Mouse (Mus musculus): ENCODE measurements around the gene Cib1. TPM values are rescaled to one million over a fixed set of nuclear protein-coding genes. Genes with fewer than 3 reads are reported as not detected.

Gene Cib1
- polyA plus RNA-seq, 1 experiment from 2014 or later = 42.6 TPM

- no peak overlapping the region for H3K9ac ChIP-seq (ENCODE audit: low read depth, low read length)
- no peaks in the 10 kb centered on the region for H3K36me3 ChIP-seq (ENCODE audit: control insufficient read depth, insufficient read depth, low read length)
- no peaks in the 10 kb centered on the region for H3K9me3 ChIP-seq (ENCODE audit: control insufficient read depth, low read length)
- H3K4me1 ChIP-seq (ENCODE audit: control insufficient read depth, insufficient read depth, low read depth, low read length) = peaks cover 22% of the 10 kb centered on the region
- H3K27ac ChIP-seq (ENCODE audit: low read depth, low read length) = no peak overlapping the region
- 52% methylated on average over 4 of the region's 4 CpGs for WGBS
- no peak for ATAC-seq
- H3K4me2 ChIP-seq (ENCODE audit: low read length) = no peak overlapping the region
- no peaks in the 10 kb centered on the region for H3K27me3 ChIP-seq (replicated peaks; ENCODE audit: control insufficient read depth, insufficient read depth, low read length)
- no peak overlapping the region for H3K4me3 ChIP-seq (ENCODE audit: low read length)
These were observed 48.1 kb downstream of the Cib1 start for GRCm38 (mm10) chr7:80184551-80184950.

- no peak for ATAC-seq
- Histone ChIP-seq H3K27ac (ENCODE audit: low read depth, low read length) (no peak overlapping the region), H3K9ac (ENCODE audit: low read depth, low read length) (no peak overlapping the region), H3K27me3 (replicated peaks; ENCODE audit: control insufficient read depth, insufficient read depth, low read length) (no peaks in the 10 kb centered on the region), H3K4me2 (ENCODE audit: low read length) (no peak overlapping the region), H3K36me3 (ENCODE audit: control insufficient read depth, insufficient read depth, low read length) (no peaks in the 10 kb centered on the region), H3K4me3 (ENCODE audit: low read length) (no peak overlapping the region), H3K4me1 (ENCODE audit: control insufficient read depth, insufficient read depth, low read depth, low read length) (peaks cover 19% of the 10 kb centered on the region), H3K9me3 (ENCODE audit: control insufficient read depth, low read length) (no peaks in the 10 kb centered on the region)
- WGBS = 55% methylated on average over 5 of the region's 5 CpGs
These were observed 48.6 kb downstream of the Cib1 start for GRCm38 (mm10) chr7:80183969-80184368.

DNA sequence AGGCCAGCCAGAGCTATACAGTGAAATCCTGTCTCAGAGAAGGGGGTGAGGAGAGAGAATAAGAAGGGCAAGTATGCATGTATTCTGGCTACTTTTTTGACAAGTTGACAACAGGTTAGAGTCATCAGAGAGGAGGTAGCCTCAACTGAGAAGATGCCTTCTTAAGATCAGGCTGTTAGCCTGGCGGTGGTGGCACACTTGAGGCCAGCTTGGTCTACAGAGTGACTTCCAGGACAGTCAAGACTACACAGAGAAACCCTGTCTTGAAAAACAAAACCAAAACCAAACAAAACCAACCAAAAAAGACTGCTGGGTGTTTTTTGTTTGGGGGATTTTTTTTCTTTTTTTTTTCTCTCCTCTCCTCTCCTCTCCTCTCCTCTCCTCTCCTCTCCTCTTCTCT is 49.1 kb downstream of the Cib1 start:
- 82% methylated on average over 1 of the region's 1 CpGs for WGBS
- ATAC-seq = no peak
- Histone ChIP-seq H3K9me3 (ENCODE audit: control insufficient read depth, low read length) (no peaks in the 10 kb centered on the region), H3K36me3 (ENCODE audit: control insufficient read depth, insufficient read depth, low read length) (no peaks in the 10 kb centered on the region), H3K9ac (ENCODE audit: low read depth, low read length) (no peak overlapping the region), H3K4me3 (ENCODE audit: low read length) (no peak overlapping the region), H3K27ac (ENCODE audit: low read depth, low read length) (no peak overlapping the region), H3K4me2 (ENCODE audit: low read length) (no peak overlapping the region), H3K4me1 (ENCODE audit: control insufficient read depth, insufficient read depth, low read depth, low read length) (peaks cover 14% of the 10 kb centered on the region), H3K27me3 (replicated peaks; ENCODE audit: control insufficient read depth, insufficient read depth, low read length) (no peaks in the 10 kb centered on the region)

- Histone ChIP-seq H3K4me3 (ENCODE audit: low read length) (no peak overlapping the region), H3K4me1 (ENCODE audit: control insufficient read depth, insufficient read depth, low read depth, low read length) (peaks cover 6% of the 10 kb centered on the region), H3K27me3 (replicated peaks; ENCODE audit: control insufficient read depth, insufficient read depth, low read length) (no peaks in the 10 kb centered on the region), H3K36me3 (ENCODE audit: control insufficient read depth, insufficient read depth, low read length) (no peaks in the 10 kb centered on the region), H3K4me2 (ENCODE audit: low read length) (no peak overlapping the region), H3K9me3 (ENCODE audit: control insufficient read depth, low read length) (0 out of 2 replicates have a peak, but pooled peaks cover 1% of the 10 kb centered on the region), H3K27ac (ENCODE audit: low read depth, low read length) (no peak overlapping the region), H3K9ac (ENCODE audit: low read depth, low read length) (no peak overlapping the region)
- no peak for ATAC-seq
These were observed 50.5 kb downstream of the Cib1 start for GRCm38 (mm10) chr7:80182139-80182538.

GRCm38 (mm10) chr7:80181078-80181477 is 51.5 kb downstream of the Cib1 start:
- H3K9me3 ChIP-seq (ENCODE audit: control insufficient read depth, low read length) = 0 out of 2 replicates have a peak, but pooled peaks cover 2% of the 10 kb centered on the region
- WGBS = 79% methylated on average over 2 of the region's 2 CpGs
- H3K4me1 ChIP-seq (ENCODE audit: control insufficient read depth, insufficient read depth, low read depth, low read length) = peaks cover 2% of the 10 kb centered on the region; the same call in 1 of the 2 replicates
- no peak for ATAC-seq
- H3K27ac ChIP-seq (ENCODE audit: low read depth, low read length) = no peak overlapping the region
- no peak overlapping the region for H3K9ac ChIP-seq (ENCODE audit: low read depth, low read length)
- no peak overlapping the region for H3K4me3 ChIP-seq (ENCODE audit: low read length)
- no peak overlapping the region for H3K4me2 ChIP-seq (ENCODE audit: low read length)
- no peaks in the 10 kb centered on the region for H3K36me3 ChIP-seq (ENCODE audit: control insufficient read depth, insufficient read depth, low read length)
- H3K27me3 ChIP-seq (replicated peaks; ENCODE audit: control insufficient read depth, insufficient read depth, low read length) = no peaks in the 10 kb centered on the region

GRCm38 (mm10) chr7:80180202-80180601 is 52.4 kb downstream of the Cib1 start:
- no peaks in the 10 kb centered on the region for H3K27me3 ChIP-seq (replicated peaks; ENCODE audit: control insufficient read depth, insufficient read depth, low read length)
- 0 out of 2 replicates have a peak, but pooled peaks cover 2% of the 10 kb centered on the region for H3K9me3 ChIP-seq (ENCODE audit: control insufficient read depth, low read length)
- H3K27ac ChIP-seq (ENCODE audit: low read depth, low read length) = no peak overlapping the region
- H3K4me2 ChIP-seq (ENCODE audit: low read length) = no peak overlapping the region
- no peak overlapping the region for H3K4me3 ChIP-seq (ENCODE audit: low read length)
- H3K36me3 ChIP-seq (ENCODE audit: control insufficient read depth, insufficient read depth, low read length) = no peaks in the 10 kb centered on the region
- WGBS = 73% methylated on average over 3 of the region's 3 CpGs
- H3K9ac ChIP-seq (ENCODE audit: low read depth, low read length) = no peak overlapping the region
- no peaks in the 10 kb centered on the region for H3K4me1 ChIP-seq (ENCODE audit: control insufficient read depth, insufficient read depth, low read depth, low read length)
- no peak for ATAC-seq

DNA sequence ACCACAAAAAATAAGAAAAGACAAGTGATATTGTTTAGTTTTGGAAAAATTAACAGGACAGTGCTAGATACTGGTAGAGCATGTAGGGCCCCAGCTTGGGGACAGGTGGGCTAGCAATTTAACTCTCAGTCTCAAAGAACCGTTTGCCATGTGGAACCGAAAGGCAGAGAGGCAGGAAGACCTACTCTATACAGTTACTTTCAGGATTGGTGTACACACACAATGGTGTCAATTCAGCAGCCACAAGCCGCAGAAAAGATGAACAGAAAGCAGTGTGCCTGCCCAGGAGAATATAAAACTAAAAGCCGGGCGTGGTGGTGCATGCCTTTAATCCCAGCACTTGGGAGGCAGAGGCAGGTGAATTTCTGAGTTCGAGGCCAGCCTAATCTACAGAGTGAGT is 52.8 kb downstream of the Cib1 start:
- Histone ChIP-seq H3K9ac (ENCODE audit: low read depth, low read length) (no peak overlapping the region), H3K27me3 (replicated peaks; ENCODE audit: control insufficient read depth, insufficient read depth, low read length) (no peaks in the 10 kb centered on the region), H3K36me3 (ENCODE audit: control insufficient read depth, insufficient read depth, low read length) (no peaks in the 10 kb centered on the region), H3K4me1 (ENCODE audit: control insufficient read depth, insufficient read depth, low read depth, low read length) (no peaks in the 10 kb centered on the region), H3K9me3 (ENCODE audit: control insufficient read depth, low read length) (0 out of 2 replicates have a peak, but pooled peaks cover 2% of the 10 kb centered on the region), H3K4me2 (ENCODE audit: low read length) (no peak overlapping the region), H3K4me3 (ENCODE audit: low read length) (no peak overlapping the region), H3K27ac (ENCODE audit: low read depth, low read length) (no peak overlapping the region)
- 87% methylated on average over 6 of the region's 6 CpGs for WGBS
- no peak for ATAC-seq

DNA sequence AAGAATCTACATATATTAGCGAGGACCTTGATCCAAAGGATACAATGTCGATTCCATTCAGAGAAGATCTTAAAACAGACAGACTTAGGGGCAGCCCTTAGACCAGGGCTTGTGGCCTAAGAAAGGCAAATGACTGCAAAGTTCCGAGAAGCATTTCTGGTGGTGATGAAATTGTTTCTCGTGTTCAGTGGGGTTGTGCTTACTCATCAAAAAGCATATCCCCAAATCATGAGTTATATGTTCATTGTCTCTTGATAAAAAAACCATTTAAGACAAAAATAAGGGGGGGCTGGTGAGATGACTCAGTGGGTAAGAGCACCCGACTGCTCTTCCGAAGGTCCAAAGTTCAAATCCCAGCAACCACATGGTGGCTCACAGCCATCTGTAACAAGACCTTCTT is 53.3 kb downstream of the Cib1 start:
- no peak overlapping the region for H3K4me2 ChIP-seq (ENCODE audit: low read length)
- no peaks in the 10 kb centered on the region for H3K36me3 ChIP-seq (ENCODE audit: control insufficient read depth, insufficient read depth, low read length)
- H3K27me3 ChIP-seq (replicated peaks; ENCODE audit: control insufficient read depth, insufficient read depth, low read length) = no peaks in the 10 kb centered on the region
- H3K9me3 ChIP-seq (ENCODE audit: control insufficient read depth, low read length) = 0 out of 2 replicates have a peak, but pooled peaks cover 2% of the 10 kb centered on the region
- H3K9ac ChIP-seq (ENCODE audit: low read depth, low read length) = no peak overlapping the region
- no peak overlapping the region for H3K4me3 ChIP-seq (ENCODE audit: low read length)
- no peak for ATAC-seq
- H3K4me1 ChIP-seq (ENCODE audit: control insufficient read depth, insufficient read depth, low read depth, low read length) = no peaks in the 10 kb centered on the region
- WGBS = 91% methylated on average over 6 of the region's 6 CpGs
- no peak overlapping the region for H3K27ac ChIP-seq (ENCODE audit: low read depth, low read length)

- Histone ChIP-seq H3K4me3 (ENCODE audit: low read length) (no peak overlapping the region), H3K27ac (ENCODE audit: low read depth, low read length) (no peak overlapping the region), H3K36me3 (ENCODE audit: control insufficient read depth, insufficient read depth, low read length) (no peaks in the 10 kb centered on the region), H3K4me1 (ENCODE audit: control insufficient read depth, insufficient read depth, low read depth, low read length) (no peaks in the 10 kb centered on the region), H3K9ac (ENCODE audit: low read depth, low read length) (no peak overlapping the region), H3K27me3 (replicated peaks; ENCODE audit: control insufficient read depth, insufficient read depth, low read length) (no peaks in the 10 kb centered on the region), H3K4me2 (ENCODE audit: low read length) (no peak overlapping the region), H3K9me3 (ENCODE audit: control insufficient read depth, low read length) (0 out of 2 replicates have a peak, but pooled peaks cover 2% of the 10 kb centered on the region)
- 89% methylated on average over 10 of the region's 10 CpGs for WGBS
- ATAC-seq = no peak
These were observed 54.4 kb downstream of the Cib1 start for GRCm38 (mm10) chr7:80178037-80178729.
